Mouse (Mus musculus) bone marrow macrophage, adult 2 months (primary cell): ENCODE measurements around the gene Cadps.

Source experiments
- CTCF ChIP-seq: IDR thresholded peaks from 2 replicates; pipeline ENCODE4 v1.5.1; 2012; ENCODE audit warnings: low read depth, mild to moderate bottlenecking, low read length, moderate library complexity
- POLR2A ChIP-seq: IDR thresholded peaks from 2 replicates; pipeline ENCODE4 v1.6.1; 2012; ENCODE audit warnings: mild to moderate bottlenecking, low read depth, low read length, borderline replicate concordance

GRCm38 (mm10) chr14:12530554-12530953 is 292.3 kb downstream of the Cadps start:
- TF ChIP-seq POLR2A (no peak), CTCF (no peak)
